Mouse (Mus musculus): ENCODE measurements around the gene 6030468B19Rik. TPM values are rescaled to one million over a fixed set of nuclear protein-coding genes. Genes with fewer than 3 reads are reported as not detected.

The 6030468B19Rik gene
- total and polyA plus RNA-seq, 3 experiments, result 2.7 to 5.1 TPM; not detected in 1

- Histone ChIP-seq H3K4me1 (ENCODE audit: control insufficient read depth in 1 of 2, insufficient read depth in 2 of 2, low read length in 2 of 2) (peaks cover 3 to 13% of the 10 kb centered on the region in 2 experiments; a peak in 2 of 4 replicates), H3K9ac (ENCODE audit: control insufficient read depth, low read depth, low read length, poor library complexity, severe bottlenecking) (peak overlapping the region; percentile 77), H3K27ac (ENCODE audit: control insufficient read depth, low read depth, low read length) (peak overlapping the region; percentile 96)
- TF ChIP-seq E2F4 (IDR thresholded peaks at IDR 0.05; ENCODE audit: borderline replicate concordance, low read depth, low read length) (no peak), BHLHE40 (IDR thresholded peaks at IDR 0.05; ENCODE audit: borderline replicate concordance, low read depth, low read length) (no peak), UBTF (IDR thresholded peaks at IDR 0.05; ENCODE audit: borderline replicate concordance, insufficient read depth, low read depth, low read length) (no peak), MAZ (IDR thresholded peaks at IDR 0.05; ENCODE audit: low read depth, low read length) (peak; percentile 74), NRF1 (IDR thresholded peaks at IDR 0.05; ENCODE audit: insufficient read depth, low read depth, low read length, poor library complexity, severe bottlenecking) (peak; percentile 19; the same call in 1 of the 2 replicates), CHD1 (IDR thresholded peaks at IDR 0.05; ENCODE audit: low read depth, low read length) (no peak), USF1 (IDR thresholded peaks at IDR 0.05; ENCODE audit: low read depth, low read length) (0 out of 2 replicates have a peak, but pooled peaks have one; percentile 6), MAX (IDR thresholded peaks at IDR 0.05; ENCODE audit: low read length) (peak; percentile 51), MYC (IDR thresholded peaks at IDR 0.05; ENCODE audit: low read depth, low read length) (no peak), MXI1 (IDR thresholded peaks at IDR 0.05; ENCODE audit: low read depth, low read length) (no peak; the same call in 1 of the 2 replicates), POLR2A (IDR thresholded peaks at IDR 0.05; ENCODE audit: control insufficient read depth in 1 of 2, insufficient read depth in 1 of 2, low read depth in 1 of 2, low read length in 2 of 2, poor library complexity in 1 of 2) (no peak; a peak in 1 of 4 replicates), MAFK (IDR thresholded peaks at IDR 0.05; ENCODE audit: borderline replicate concordance, low read depth, low read length) (no peak), CHD2 (IDR thresholded peaks at IDR 0.05; ENCODE audit: low read length) (no peak; the same call in 1 of the 2 replicates), CTCF (IDR thresholded peaks at IDR 0.05 in 2 of 3, conservative IDR thresholded peaks at IDR 0.05 in 1 of 3; ENCODE audit: control insufficient read depth in 1 of 3, insufficient read depth in 1 of 3, low read depth in 2 of 3, low read length in 3 of 3, poor library complexity in 1 of 3, severe bottlenecking in 1 of 3) (no peak), TCF12 (IDR thresholded peaks at IDR 0.05; ENCODE audit: low read depth, low read length) (no peak), MYB (IDR thresholded peaks at IDR 0.05; ENCODE audit: low read depth, low read length) (no peak), JUND (IDR thresholded peaks at IDR 0.05; ENCODE audit: low read depth, low read length) (no peak), TBP (IDR thresholded peaks at IDR 0.05; ENCODE audit: low read depth, low read length) (peak; percentile 34; the same call in 1 of the 2 replicates), ZNF384 (IDR thresholded peaks at IDR 0.05; ENCODE audit: low read depth, low read length) (no peak), MEF2A (IDR thresholded peaks at IDR 0.05; ENCODE audit: extremely low read depth, insufficient replicate concordance, low read depth, low read length, poor library complexity, severe bottlenecking) (no peak), POLR2AphosphoS5 (IDR thresholded peaks at IDR 0.05; ENCODE audit: borderline replicate concordance, low read depth, low read length) (no peak), ZMIZ1 (IDR thresholded peaks at IDR 0.05; ENCODE audit: low read depth, low read length) (peak; percentile 57; the same call in 1 of the 2 replicates), HCFC1 (IDR thresholded peaks at IDR 0.05; ENCODE audit: low read depth, low read length) (peak; percentile 47), SMC3 (IDR thresholded peaks at IDR 0.05; ENCODE audit: low read depth, low read length) (0 out of 2 replicates have a peak, but pooled peaks have one; percentile 4), POLR2AphosphoS2 (IDR thresholded peaks at IDR 0.05; ENCODE audit: low read length) (no peak), NELFE (IDR thresholded peaks at IDR 0.05; ENCODE audit: low read depth, low read length) (peak; percentile 65), GATA1 (IDR thresholded peaks at IDR 0.05; ENCODE audit: low read depth, low read length) (no peak), ZKSCAN1 (IDR thresholded peaks at IDR 0.05; ENCODE audit: low read depth, low read length) (no peak), ZC3H11A (IDR thresholded peaks at IDR 0.05; ENCODE audit: low read depth, low read length) (no peak), RAD21 (IDR thresholded peaks at IDR 0.05; ENCODE audit: low read depth, low read length) (no peak), SIN3A (IDR thresholded peaks at IDR 0.05; ENCODE audit: low read length) (peak; percentile 74; the same call in 1 of the 2 replicates), ELF1 (IDR thresholded peaks at IDR 0.05; ENCODE audit: low read depth, low read length) (0 out of 2 replicates have a peak, but pooled peaks have one; percentile 63), EP300 (IDR thresholded peaks at IDR 0.05; ENCODE audit: low read depth in 1 of 2, low read length in 2 of 2) (no peak; a peak in 1 of 4 replicates), TAL1 (IDR thresholded peaks at IDR 0.05; ENCODE audit: low read length) (no peak), KAT2A (conservative IDR thresholded peaks at IDR 0.05; ENCODE audit: low read depth, low read length) (no peak; the same call in 1 of the 2 replicates), ETS1 (IDR thresholded peaks at IDR 0.05; ENCODE audit: low read depth, low read length) (peak; percentile 24; the same call in 1 of the 2 replicates)
These were observed 17.8 kb upstream of the 6030468B19Rik start for GRCm38 (mm10) chr11:117779434-117780198.

More at GRCm38 (mm10) chr11:117779434-117780198, 17.8 kb upstream of the 6030468B19Rik start:
- Histone ChIP-seq H3K9me3 (replicated peaks; ENCODE audit: insufficient read depth, low read length) (no peaks in the 10 kb centered on the region), H3K27me3 (ENCODE audit: control insufficient read depth in 1 of 2, insufficient read depth in 2 of 2, low read length in 2 of 2) (no peaks in the 10 kb centered on the region), H3K36me3 (ENCODE audit: control insufficient read depth in 1 of 2, insufficient read depth in 2 of 2, low read length in 2 of 2) (no peaks in the 10 kb centered on the region), H3K4me3 (ENCODE audit: control insufficient read depth in 1 of 2, insufficient read depth in 1 of 2, low read depth in 2 of 2, low read length in 2 of 2) (peak overlapping the region; percentile 67 to 74), H3K79me2 (ENCODE audit: control insufficient read depth, insufficient read depth, low read length, poor library complexity) (peaks cover 34% of the 10 kb centered on the region)
- peak; percentile 73 for DNase-seq (ENCODE audit: low read depth, low spot score)

Measured in MEL (cell line).